Mouse (Mus musculus): Measurements from ENCODE around the gene Atp1b2. TPM values are rescaled to one million over a fixed set of nuclear protein-coding genes. Genes with fewer than 3 reads are reported as not detected.
A peak's percentile ranks its signal among the peaks of the same experiment; 100 is the strongest.

Atp1b2 gene
- total and polyA plus RNA-seq, 3 experiments: 0.09 TPM; not detected in 2

DNA sequence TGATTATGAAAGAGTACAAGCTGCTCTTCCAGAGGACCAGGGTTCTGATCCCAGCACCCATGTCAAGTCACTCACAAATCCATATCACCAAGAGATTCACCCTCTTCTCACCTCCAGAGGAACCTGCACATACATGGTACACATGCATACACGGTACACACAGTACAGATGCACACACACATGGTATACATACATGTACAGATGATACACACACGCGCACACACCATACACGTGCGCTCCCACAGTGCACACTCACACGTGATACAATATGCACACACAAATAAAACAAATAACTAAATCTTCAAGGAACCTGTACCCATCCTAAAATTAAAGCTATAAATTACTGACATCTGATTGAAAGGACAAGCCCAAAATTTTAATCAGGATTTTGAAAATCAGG, 10.9 kb downstream of the Atp1b2 start:
- dilution Hi-C loops (cut with MboI; ENCODE audit: extremely low pct_ligation_motif_present, extremely low pct_unique_long_range_greater_than_20kb, low sequenced_read_pairs): no loop called here

DNA sequence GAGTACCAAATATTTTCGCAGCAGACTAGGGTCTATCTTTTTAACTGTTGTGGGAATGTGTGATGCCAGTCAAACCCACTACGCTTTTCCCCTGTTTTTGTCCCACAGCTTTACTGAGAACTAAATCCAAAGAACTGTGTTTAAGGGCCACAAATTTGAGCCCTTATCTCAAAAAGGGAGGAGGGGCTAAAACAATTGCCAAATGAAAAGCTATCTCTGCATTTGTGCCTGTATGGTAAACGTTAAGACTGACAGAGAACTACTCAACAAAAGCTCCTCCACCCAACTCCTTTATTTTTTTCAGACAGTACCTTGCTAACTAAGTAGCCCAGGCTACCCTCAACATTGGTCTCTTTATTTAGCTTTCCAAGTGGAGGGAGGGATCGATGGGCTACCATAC, 12.9 kb downstream of the Atp1b2 start:
- H3K9ac ChIP-seq (ENCODE audit: insufficient read depth, low read depth): no peak overlapping the region
- TF ChIP-seq ZKSCAN1 (IDR thresholded peaks at IDR 0.05; ENCODE audit: borderline replicate concordance, low read depth, low read length): no peak
- TF ChIP-seq CHD1 (IDR thresholded peaks at IDR 0.05; ENCODE audit: low read depth, low read length): no peak
- no peak for TF ChIP-seq MEF2A (IDR thresholded peaks at IDR 0.05; ENCODE audit: borderline replicate concordance, low read depth, low read length)
- TF ChIP-seq USF2 (conservative IDR thresholded peaks at IDR 0.05; ENCODE audit: low read depth, low read length): no peak
- TF ChIP-seq POLR2A (IDR thresholded peaks at IDR 0.05; ENCODE audit: low read depth, low read length): no peak
- in situ Hi-C loops (cut with MboI; ENCODE audit: low pct_ligation_motif_present, low pct_unique_long_range_greater_than_20kb, low sequenced_read_pairs): no loop called here
- no peak overlapping the region for H3K27ac ChIP-seq (ENCODE audit: insufficient read depth, low read depth)
- no peaks in the 10 kb centered on the region for H3K4me1 ChIP-seq (ENCODE audit: control insufficient read depth in 1 of 2, insufficient read depth in 2 of 2)
- H3K36me3 ChIP-seq (replicated peaks in 1 of 2; ENCODE audit: control insufficient read depth in 1 of 2, insufficient read depth in 1 of 2, low read length in 1 of 2): peaks cover 56 to 67% of the 10 kb centered on the region in 2 experiments
- no peak overlapping the region for H3K4me2 ChIP-seq (ENCODE audit: insufficient read depth, low read depth, poor library complexity, severe bottlenecking)
- DNase-seq (ENCODE audit: extremely low read depth): no peak
- H3K27me3 ChIP-seq (replicated peaks): no peaks in the 10 kb centered on the region
- no peaks in the 10 kb centered on the region for H3K79me2 ChIP-seq (replicated peaks; ENCODE audit: control insufficient read depth, extremely low read depth, insufficient read depth, poor library complexity, severe bottlenecking)
- H3K9me3 ChIP-seq (replicated peaks; ENCODE audit: low read length): no peaks in the 10 kb centered on the region
- H3K4me3 ChIP-seq (replicated peaks in 1 of 3; ENCODE audit: low read depth in 2 of 3, low read length in 2 of 3, poor library complexity in 1 of 3): no peak overlapping the region
- dilution Hi-C loops (cut with MboI; ENCODE audit: extremely low pct_ligation_motif_present, extremely low pct_unique_long_range_greater_than_20kb, low sequenced_read_pairs): no loop called here

More for the DNA sequence above, 10.9 kb downstream of the Atp1b2 start:
- Histone ChIP-seq H3K9me3 (replicated peaks; ENCODE audit: low read length) (no peaks in the 10 kb centered on the region), H3K36me3 (replicated peaks in 1 of 2; ENCODE audit: control insufficient read depth in 1 of 2, insufficient read depth in 1 of 2, low read length in 1 of 2) (peaks cover 35 to 47% of the 10 kb centered on the region in 2 experiments), H3K4me2 (ENCODE audit: insufficient read depth, low read depth, poor library complexity, severe bottlenecking) (no peak overlapping the region), H3K79me2 (replicated peaks; ENCODE audit: control insufficient read depth, extremely low read depth, insufficient read depth, poor library complexity, severe bottlenecking) (no peaks in the 10 kb centered on the region), H3K4me3 (replicated peaks in 1 of 3; ENCODE audit: low read depth in 2 of 3, low read length in 2 of 3, poor library complexity in 1 of 3) (no peak overlapping the region), H3K9ac (ENCODE audit: insufficient read depth, low read depth) (no peak overlapping the region), H3K27me3 (replicated peaks) (no peaks in the 10 kb centered on the region), H3K27ac (ENCODE audit: insufficient read depth, low read depth) (no peak overlapping the region), H3K4me1 (ENCODE audit: control insufficient read depth in 1 of 2, insufficient read depth in 2 of 2) (no peaks in the 10 kb centered on the region)
- in situ Hi-C loops (cut with MboI; ENCODE audit: low pct_ligation_motif_present, low pct_unique_long_range_greater_than_20kb, low sequenced_read_pairs): no loop called here
- DNase-seq (ENCODE audit: extremely low read depth): no peak
- TF ChIP-seq POLR2AphosphoS2 (IDR thresholded peaks at IDR 0.05; ENCODE audit: low read depth, low read length) (0 out of 2 replicates have a peak, but pooled peaks have one; percentile 58), CTCF (conservative IDR thresholded peaks at IDR 0.05 in 1 of 2, IDR thresholded peaks at IDR 0.05 in 1 of 2; ENCODE audit: low read depth in 2 of 2, low read length in 2 of 2) (no peak)

DNA sequence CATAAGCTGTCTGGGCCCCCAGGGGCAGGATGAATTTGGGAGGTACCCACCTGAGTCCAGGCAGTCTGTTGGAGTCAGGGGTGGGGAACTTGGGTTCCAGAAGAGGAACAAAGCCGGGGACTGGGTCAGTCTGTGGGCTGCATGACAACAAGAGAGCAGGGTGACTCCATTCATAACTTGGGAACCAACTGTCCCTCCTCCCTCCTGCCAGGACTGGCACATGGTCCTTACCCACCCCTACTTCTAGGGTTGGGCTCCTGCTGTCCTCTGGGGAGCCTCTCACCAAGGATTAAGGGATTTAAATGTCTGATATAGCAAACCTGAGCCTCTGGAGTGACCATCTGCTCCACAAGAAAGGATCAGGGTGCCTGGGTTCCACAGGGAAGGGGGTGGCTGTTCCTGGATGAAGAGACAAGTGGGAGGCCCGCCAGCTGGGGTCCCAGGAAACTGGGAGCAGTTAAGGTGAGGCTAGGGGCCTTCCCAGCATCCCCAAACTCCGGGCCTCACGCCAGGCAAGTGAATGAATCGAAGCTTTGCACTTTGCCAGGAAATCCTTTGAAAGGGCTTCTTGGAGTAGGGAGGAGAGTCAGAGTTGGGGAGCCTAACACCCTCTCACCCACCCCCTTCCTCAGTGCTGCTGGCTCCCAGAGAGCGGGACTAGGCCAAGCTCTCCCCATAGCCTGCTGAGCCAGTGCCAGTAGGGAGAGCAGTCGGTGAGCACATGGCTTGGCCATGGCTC, 13.7 kb downstream of the Atp1b2 start:
- dilution Hi-C loops (cut with MboI; ENCODE audit: extremely low pct_ligation_motif_present, extremely low pct_unique_long_range_greater_than_20kb, low sequenced_read_pairs): no loop called here
- Histone ChIP-seq H3K4me3 (replicated peaks in 1 of 3; ENCODE audit: low read depth in 2 of 3, low read length in 2 of 3, poor library complexity in 1 of 3) (no peak overlapping the region), H3K36me3 (replicated peaks in 1 of 2; ENCODE audit: control insufficient read depth in 1 of 2, insufficient read depth in 1 of 2, low read length in 1 of 2) (peaks cover 63 to 75% of the 10 kb centered on the region in 2 experiments), H3K27me3 (replicated peaks) (no peaks in the 10 kb centered on the region), H3K27ac (ENCODE audit: insufficient read depth, low read depth) (no peak overlapping the region), H3K9me3 (replicated peaks; ENCODE audit: low read length) (no peaks in the 10 kb centered on the region), H3K4me2 (ENCODE audit: insufficient read depth, low read depth, poor library complexity, severe bottlenecking) (no peak overlapping the region), H3K4me1 (ENCODE audit: control insufficient read depth in 1 of 2, insufficient read depth in 2 of 2) (no peaks in the 10 kb centered on the region; a peak in 1 of 4 replicates), H3K9ac (ENCODE audit: insufficient read depth, low read depth) (no peak overlapping the region), H3K79me2 (replicated peaks; ENCODE audit: control insufficient read depth, extremely low read depth, insufficient read depth, poor library complexity, severe bottlenecking) (peaks cover 1% of the 10 kb centered on the region)
- no peak for TF ChIP-seq SIN3A (IDR thresholded peaks at IDR 0.05; ENCODE audit: low read length)
- TF ChIP-seq POLR2A (IDR thresholded peaks at IDR 0.05; ENCODE audit: low read depth, low read length): 0 out of 2 replicates have a peak, but pooled peaks have one; percentile 13
- in situ Hi-C loops (cut with MboI; ENCODE audit: low pct_ligation_motif_present, low pct_unique_long_range_greater_than_20kb, low sequenced_read_pairs): no loop called here
- DNase-seq (ENCODE audit: extremely low read depth): no peak

All from CH12.LX (cell line).